Mouse (Mus musculus) midbrain, postnatal 0 days (tissue): ENCODE results near the gene Arrdc3. TPM values are rescaled to one million over a fixed set of nuclear protein-coding genes. Genes with fewer than 3 reads are reported as not detected.
A peak's percentile ranks its signal among the peaks of the same experiment; 100 is the strongest.
"Not testable (repeated sequence)": the region's sequence is repeated elsewhere in the genome, so short reads cannot be mapped to it uniquely, and the experiment has no call there.

Experiments
- ATAC-seq: fragments of 200-750 bp; cut with Nextera tagmentation; 2 replicates; pipeline ENCODE4 v1.8.0; 2017; ENCODE audit warnings: moderate number of reproducible peaks, mild to moderate bottlenecking, moderate TSS enrichment, moderate library complexity; ENCODE audit not compliant: low FRiP score
- DNase-seq: peaks from one replicate; pipeline ENCODE4 v3.0.0-alpha.2; 2015; ENCODE audit warnings: low spot score
- H3K27ac ChIP-seq: fragments of 300-500 bp; sonication (generic); 2 replicates; pipeline ENCODE4 v1.5.1; 2014; ENCODE audit warnings: low read depth, mild to moderate bottlenecking, low read length, mixed read lengths
- H3K27me3 ChIP-seq: fragments of 300-500 bp; sonication (generic); 2 replicates; pipeline ENCODE4 v1.6.1; 2014; ENCODE audit warnings: low read length, control low read depth, mixed read lengths; ENCODE audit not compliant: insufficient read depth
- H3K36me3 ChIP-seq: fragments of 300-500 bp; sonication (generic); 2 replicates; pipeline ENCODE4 v1.6.1; 2014; ENCODE audit warnings: low read length, control low read depth, mixed read lengths; ENCODE audit not compliant: insufficient read depth
- H3K4me1 ChIP-seq: fragments of 300-500 bp; sonication (generic); 2 replicates; pipeline ENCODE4 v1.6.1; 2014; ENCODE audit warnings: mild to moderate bottlenecking, control low read depth, antibody characterized with exemption, low read length, mixed read lengths; ENCODE audit not compliant: insufficient read depth
- H3K4me2 ChIP-seq: fragments of 300-500 bp; sonication (generic); 2 replicates; pipeline ENCODE4 v1.6.1; 2014; ENCODE audit warnings: low read depth, mild to moderate bottlenecking, low read length, mixed read lengths; ENCODE audit not compliant: poor library complexity, severe bottlenecking
- H3K4me3 ChIP-seq: fragments of 300-500 bp; sonication (generic); 2 replicates; pipeline ENCODE4 v1.5.1; 2014; ENCODE audit warnings: low read depth, mild to moderate bottlenecking, low read length, moderate library complexity
- H3K9ac ChIP-seq: fragments of 300-500 bp; sonication (generic); replicated peaks from 2 replicates; pipeline ENCODE4 v1.6.1; 2014; ENCODE audit warnings: mild to moderate bottlenecking, low read length, moderate library complexity, mixed read lengths; ENCODE audit not compliant: poor library complexity, severe bottlenecking
- H3K9me3 ChIP-seq: fragments of 300-500 bp; sonication (generic); 2 replicates; pipeline ENCODE4 v1.6.1; 2016; ENCODE audit warnings: low read length, control low read depth
- CTCF ChIP-seq: IDR thresholded peaks from 2 replicates; pipeline ENCODE4 v1.5.1; 2016; ENCODE audit warnings: antibody characterized with exemption, mild to moderate bottlenecking
- WGBS: fragments of 180-500 bp; shearing (Covaris S2); extraction: QIAGEN DNeasy Blood & Tissue Kit; methylation state at CpG from one replicate; pipeline ENCODE4 v1.1.7; 2014; 5-methylcytosine and 5-hydroxymethylcytosine counted together
- polyA plus RNA-seq: library from polyadenylated mRNA; unstranded; fragments of >200 nt; fragmentation: Nextera tagmentation; extraction: Ambion mirVana; gene quantifications from 2 replicates; pipeline ENCODE4 v1.2.1, GENCODE M21; 2015
- total RNA-seq: library from RNA; depleted of rRNA; stranded (reverse); fragments of >200 nt; gene quantifications from 2 replicates; pipeline ENCODE4 v1.2.3, GENCODE M21; 2014

Gene Arrdc3
- total and polyA plus RNA-seq, 2 experiments from 2014 or later = 42.5 to 82.0 TPM

GRCm38 (mm10) chr13:80886664-80887210 is 3.6 kb downstream of the Arrdc3 start:
- Histone ChIP-seq H3K4me2 (peak overlapping the region; percentile 55), H3K27me3 (no peaks in the 10 kb centered on the region), H3K27ac (peak overlapping the region; percentile 100), H3K36me3 (peaks cover 16% of the 10 kb centered on the region; the same call in 1 of the 2 replicates), H3K4me1 (no peaks in the 10 kb centered on the region), H3K9ac (peak overlapping the region; percentile 99), H3K9me3 (no peaks in the 10 kb centered on the region), H3K4me3 (peak overlapping the region; percentile 60)
- 19% methylated on average over 6 of the region's 6 CpGs for WGBS
- ATAC-seq = no peak
- TF ChIP-seq CTCF = no peak
- DNase-seq = peak; percentile 53

DNA sequence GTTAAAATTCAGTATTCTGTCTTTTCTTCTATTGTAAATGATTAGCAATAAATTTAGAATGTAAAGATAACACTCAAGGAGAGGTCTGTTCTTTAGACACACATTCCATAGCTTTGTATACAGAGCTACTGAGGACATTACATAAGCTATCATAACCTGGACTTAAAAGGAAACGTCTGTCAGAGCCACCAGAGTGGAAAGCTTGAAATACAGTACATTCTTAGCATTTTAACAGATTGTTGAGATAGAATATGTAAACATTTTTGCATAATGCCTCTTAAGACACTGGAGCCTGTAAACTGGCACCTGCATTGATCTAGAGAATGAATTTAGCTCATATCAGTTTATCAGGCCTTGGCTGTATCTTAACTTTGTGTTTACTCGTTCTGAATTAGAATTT is 4.7 kb downstream of the Arrdc3 start:
- no peak overlapping the region for H3K4me3 ChIP-seq
- no peaks in the 10 kb centered on the region for H3K4me1 ChIP-seq
- no peaks in the 10 kb centered on the region for H3K9me3 ChIP-seq
- no peak overlapping the region for H3K9ac ChIP-seq
- no peak overlapping the region for H3K4me2 ChIP-seq
- 82% methylated on average over 2 of the region's 2 CpGs for WGBS
- no peak for DNase-seq
- H3K27ac ChIP-seq = 0 out of 2 replicates have a peak overlapping the region, but pooled peaks have one; percentile 12
- peaks cover 17% of the 10 kb centered on the region for H3K36me3 ChIP-seq
- TF ChIP-seq CTCF = no peak
- ATAC-seq = no peak
- H3K27me3 ChIP-seq = no peaks in the 10 kb centered on the region

- DNase-seq, H3K4me2 ChIP-seq, H3K27me3 ChIP-seq, H3K9ac ChIP-seq, H3K9me3 ChIP-seq, H3K4me3 ChIP-seq, H3K27ac ChIP-seq, H3K4me1 ChIP-seq, ATAC-seq: not testable (repeated sequence)
- 91% methylated on average over 3 of the region's 3 CpGs for WGBS
- H3K36me3 ChIP-seq = peaks cover 32% of the 10 kb centered on the region
These were observed 11.7 kb downstream of the Arrdc3 start for GRCm38 (mm10) chr13:80894928-80895327.

- no peak overlapping the region for H3K9ac ChIP-seq
- no peak overlapping the region for H3K4me2 ChIP-seq
- H3K9me3 ChIP-seq = no peaks in the 10 kb centered on the region
- ATAC-seq (no peak), DNase-seq (no peak)
- peaks cover 16% of the 10 kb centered on the region for H3K36me3 ChIP-seq
- no peak overlapping the region for H3K4me3 ChIP-seq
- H3K27ac ChIP-seq = no peak overlapping the region
- no peak for TF ChIP-seq CTCF
- WGBS = 50% methylated on average over 1 of the region's 1 CpGs
- H3K4me1 ChIP-seq = no peaks in the 10 kb centered on the region
- H3K27me3 ChIP-seq = no peaks in the 10 kb centered on the region
These were observed 14.2 kb downstream of the Arrdc3 start for GRCm38 (mm10) chr13:80897411-80897810.

- ATAC-seq = no peak
- no peaks in the 10 kb centered on the region for H3K4me1 ChIP-seq
- DNase-seq = no peak
These were observed 14.9 kb downstream of the Arrdc3 start for GRCm38 (mm10) chr13:80898095-80898494.

DNA sequence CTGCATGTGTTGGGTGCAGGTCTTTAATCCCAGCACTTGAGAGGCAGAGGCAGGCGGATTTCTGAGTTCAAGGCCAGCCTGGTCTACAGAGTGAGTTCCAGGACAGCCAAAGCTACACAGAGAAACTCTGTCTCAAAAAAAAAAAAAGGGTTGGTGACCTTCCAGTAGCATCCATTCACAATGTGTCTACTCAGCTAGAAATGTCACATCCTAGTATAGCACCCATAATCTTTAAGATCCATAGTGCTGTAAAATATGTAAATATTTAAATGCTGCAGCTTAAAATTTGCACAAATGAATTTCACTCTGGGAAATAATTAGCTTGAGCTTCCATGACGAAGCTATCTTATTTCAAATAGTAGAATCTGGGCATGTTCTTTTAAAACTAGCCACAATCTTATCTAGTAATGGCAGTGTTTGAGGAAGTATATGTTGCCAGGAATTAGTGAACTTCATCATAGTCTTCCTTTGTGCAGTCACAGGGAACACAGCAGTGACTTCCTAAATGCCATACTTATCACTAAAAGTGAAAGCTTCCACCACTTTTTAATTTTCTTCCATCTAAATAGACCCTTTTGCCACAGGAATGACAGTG is 16.3 kb downstream of the Arrdc3 start:
- no peak overlapping the region for H3K27ac ChIP-seq
- WGBS = 90% methylated on average over 2 of the region's 2 CpGs
- peaks cover 2% of the 10 kb centered on the region; the same call in 1 of the 2 replicates for H3K36me3 ChIP-seq
- ATAC-seq (no peak), DNase-seq (no peak)
- no peaks in the 10 kb centered on the region for H3K9me3 ChIP-seq
- no peak overlapping the region for H3K4me3 ChIP-seq
- no peaks in the 10 kb centered on the region for H3K27me3 ChIP-seq
- H3K9ac ChIP-seq = no peak overlapping the region
- H3K4me2 ChIP-seq = no peak overlapping the region
- no peak for TF ChIP-seq CTCF
- no peaks in the 10 kb centered on the region for H3K4me1 ChIP-seq

More at GRCm38 (mm10) chr13:80898095-80898494, 14.9 kb downstream of the Arrdc3 start:
- TF ChIP-seq CTCF = no peak
- Histone ChIP-seq H3K4me3 (no peak overlapping the region), H3K27me3 (no peaks in the 10 kb centered on the region), H3K36me3 (peaks cover 12% of the 10 kb centered on the region), H3K4me2 (no peak overlapping the region), H3K9me3 (no peaks in the 10 kb centered on the region), H3K9ac (no peak overlapping the region), H3K27ac (no peak overlapping the region)
- WGBS = 84% methylated on average over 4 of the region's 4 CpGs
